Mouse (Mus musculus): ENCODE measurements around the gene Asz1. TPM values are rescaled to one million over a fixed set of nuclear protein-coding genes. Genes with fewer than 3 reads are reported as not detected.

Asz1 gene
- total and polyA plus RNA-seq, 3 experiments: not detected

DNA sequence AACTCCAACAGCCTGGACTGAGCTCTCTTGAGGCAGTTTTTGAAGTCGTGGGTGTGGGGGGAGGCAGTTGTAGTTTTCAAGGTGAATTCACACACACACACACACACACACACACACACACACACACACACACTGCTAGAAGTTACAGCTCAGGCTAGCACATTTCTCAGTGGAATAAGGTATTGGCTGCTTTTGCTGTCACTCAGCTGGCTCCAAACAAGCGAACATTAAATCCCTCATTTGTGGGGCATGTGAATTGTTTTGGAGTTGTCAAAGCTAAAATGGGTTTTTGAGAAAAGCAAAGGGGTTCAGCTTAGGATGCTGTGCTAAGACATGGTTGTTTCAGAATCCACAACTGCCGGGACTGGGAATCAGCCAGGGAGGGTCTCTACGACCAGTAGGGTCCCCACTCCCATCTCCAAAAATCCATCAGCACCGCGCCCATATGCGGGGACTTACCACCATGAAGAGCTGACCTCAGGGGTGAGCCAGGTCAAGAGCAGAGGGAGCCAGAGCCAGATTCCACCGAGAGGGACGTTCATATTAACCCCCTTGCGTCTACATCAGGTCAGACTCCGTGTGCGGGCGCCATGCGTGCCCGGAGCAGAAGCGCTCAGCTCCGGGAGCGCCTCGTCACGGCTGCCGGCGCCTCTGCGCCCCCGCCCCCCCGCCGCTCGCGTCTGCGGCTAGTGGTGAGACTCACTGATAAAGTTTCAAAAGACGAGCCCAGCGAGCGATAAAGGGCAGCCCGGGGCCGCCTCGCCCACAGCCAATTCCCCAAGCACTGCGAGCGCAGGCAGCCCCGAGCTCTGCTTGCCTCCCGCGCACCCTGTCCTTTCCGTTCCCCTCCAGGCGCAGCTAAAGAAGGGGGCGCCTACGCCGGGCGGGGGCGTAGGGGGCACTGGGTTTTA, 78.9 kb downstream of the Asz1 start, which contains the start of gene Wnt2:
TSS of gene Wnt2 (minus strand) at position 840 of the 911 bp plus-strand sequence.
- Histone ChIP-seq H3K27me3 (ENCODE audit: control insufficient read depth in 1 of 2, insufficient read depth in 2 of 2, low read length in 2 of 2) (no peaks in the 10 kb centered on the region; a peak in 2 of 4 replicates), H3K36me3 (ENCODE audit: control insufficient read depth in 1 of 2, insufficient read depth in 2 of 2, low read length in 2 of 2) (no peaks in the 10 kb centered on the region), H3K4me1 (ENCODE audit: control insufficient read depth in 1 of 2, insufficient read depth in 2 of 2, low read length in 2 of 2) (no peaks in the 10 kb centered on the region), H3K9me3 (replicated peaks; ENCODE audit: insufficient read depth, low read length) (no peaks in the 10 kb centered on the region), H3K9ac (ENCODE audit: control insufficient read depth, low read depth, low read length, poor library complexity, severe bottlenecking) (no peak within 1 kb of the TSS), H3K27ac (ENCODE audit: control insufficient read depth, low read depth, low read length) (no peak within 1 kb of the TSS), H3K4me3 (ENCODE audit: control insufficient read depth in 1 of 2, insufficient read depth in 1 of 2, low read depth in 2 of 2, low read length in 2 of 2) (no peak within 1 kb of the TSS), H3K79me2 (ENCODE audit: control insufficient read depth, insufficient read depth, low read length, poor library complexity) (no peaks in the 10 kb centered on the region)
- TF ChIP-seq MEF2A (IDR thresholded peaks at IDR 0.05; ENCODE audit: extremely low read depth, insufficient replicate concordance, low read depth, low read length, poor library complexity, severe bottlenecking) (no peak), NELFE (IDR thresholded peaks at IDR 0.05; ENCODE audit: low read depth, low read length) (no peak), POLR2A (IDR thresholded peaks at IDR 0.05; ENCODE audit: control insufficient read depth in 1 of 2, insufficient read depth in 1 of 2, low read depth in 1 of 2, low read length in 2 of 2, poor library complexity in 1 of 2) (no peak), TAL1 (IDR thresholded peaks at IDR 0.05; ENCODE audit: low read length) (no peak), SMC3 (IDR thresholded peaks at IDR 0.05; ENCODE audit: low read depth, low read length) (no peak), RCOR1 (IDR thresholded peaks at IDR 0.05; ENCODE audit: low read depth, low read length) (no peak), TBP (IDR thresholded peaks at IDR 0.05; ENCODE audit: low read depth, low read length) (no peak), RAD21 (IDR thresholded peaks at IDR 0.05; ENCODE audit: low read depth, low read length) (no peak), POLR2AphosphoS5 (IDR thresholded peaks at IDR 0.05; ENCODE audit: borderline replicate concordance, low read depth, low read length) (no peak), MAZ (IDR thresholded peaks at IDR 0.05; ENCODE audit: low read depth, low read length) (no peak), NRF1 (IDR thresholded peaks at IDR 0.05; ENCODE audit: insufficient read depth, low read depth, low read length, poor library complexity, severe bottlenecking) (no peak), ZC3H11A (IDR thresholded peaks at IDR 0.05; ENCODE audit: low read depth, low read length) (no peak), E2F4 (IDR thresholded peaks at IDR 0.05; ENCODE audit: borderline replicate concordance, low read depth, low read length) (no peak), MAX (IDR thresholded peaks at IDR 0.05; ENCODE audit: low read length) (no peak), CHD1 (IDR thresholded peaks at IDR 0.05; ENCODE audit: low read depth, low read length) (no peak), MYC (IDR thresholded peaks at IDR 0.05; ENCODE audit: low read depth, low read length) (no peak), HCFC1 (IDR thresholded peaks at IDR 0.05; ENCODE audit: low read depth, low read length) (no peak), MXI1 (IDR thresholded peaks at IDR 0.05; ENCODE audit: low read depth, low read length) (no peak), TCF12 (IDR thresholded peaks at IDR 0.05; ENCODE audit: low read depth, low read length) (no peak), USF2 (IDR thresholded peaks at IDR 0.05; ENCODE audit: borderline replicate concordance in 1 of 2, insufficient read depth in 1 of 2, low read depth in 1 of 2, low read length in 2 of 2) (no peak)
- no peak for DNase-seq (ENCODE audit: low read depth, low spot score)

Data from MEL (cell line).